Mouse (Mus musculus) lung, postnatal 0 days (tissue): ENCODE measurements at regions not wholly inside any gene's neighbourhood (a gene's known extent, or its start where the extent isn't known, plus 50 kb on each side); places are given as distances from the start of the nearest gene placed in this dataset.

Source experiments
- ATAC-seq: fragments of 200-750 bp; cut with Nextera tagmentation; 2 replicates; pipeline ENCODE4 v1.8.0; 2017; ENCODE audit warnings: moderate library complexity
- DNase-seq: peaks from one replicate; pipeline ENCODE4 v3.0.0-alpha.2; 2016; ENCODE audit warnings: low spot score
- H3K27ac ChIP-seq: fragments of 300-500 bp; sonication (generic); 2 replicates; pipeline ENCODE4 v1.5.1; 2014; ENCODE audit warnings: antibody characterized with exemption, mild to moderate bottlenecking, low read length, mixed read lengths
- H3K27me3 ChIP-seq: fragments of 300-500 bp; sonication (generic); replicated peaks from 2 replicates; pipeline ENCODE4 v1.6.1; 2014; ENCODE audit warnings: low read length, mixed read lengths; ENCODE audit not compliant: insufficient read depth
- H3K36me3 ChIP-seq: fragments of 300-500 bp; sonication (generic); 2 replicates; pipeline ENCODE4 v1.6.1; 2014; ENCODE audit warnings: low read length, mixed read lengths; ENCODE audit not compliant: insufficient read depth
- H3K4me1 ChIP-seq: fragments of 300-500 bp; sonication (generic); 2 replicates; pipeline ENCODE4 v1.6.1; 2014; ENCODE audit warnings: antibody characterized with exemption, low read depth, low read length, mixed read lengths; ENCODE audit not compliant: insufficient read depth
- H3K4me2 ChIP-seq: fragments of 300-500 bp; sonication (generic); replicated peaks from 2 replicates; pipeline ENCODE4 v1.6.1; 2014; ENCODE audit warnings: low read depth, mild to moderate bottlenecking, low read length, moderate library complexity, mixed read lengths
- H3K4me3 ChIP-seq: fragments of 300-500 bp; sonication (generic); 2 replicates; pipeline ENCODE4 v1.5.1; 2014; ENCODE audit warnings: low read depth, low read length
- H3K9ac ChIP-seq: fragments of 300-500 bp; sonication (generic); replicated peaks from 2 replicates; pipeline ENCODE4 v1.6.1; 2014; ENCODE audit warnings: low read depth, mild to moderate bottlenecking
- H3K9me3 ChIP-seq: fragments of 300-500 bp; sonication (generic); 2 replicates; pipeline ENCODE4 v1.6.1; 2016; ENCODE audit warnings: low read length, mixed read lengths
- CTCF ChIP-seq: IDR thresholded peaks from 2 replicates; pipeline ENCODE4 v1.5.1; 2016; ENCODE audit warnings: antibody characterized with exemption, mild to moderate bottlenecking
- EP300 ChIP-seq: IDR thresholded peaks from 2 replicates; pipeline ENCODE4 v1.6.1; 2016; ENCODE audit warnings: antibody characterized with exemption, mild to moderate bottlenecking, control low read depth
- WGBS: fragments of 180-500 bp; shearing (Covaris S2); extraction: QIAGEN DNeasy Blood & Tissue Kit; methylation state at CpG from one replicate; pipeline ENCODE4 v1.1.7; 2014; 5-methylcytosine and 5-hydroxymethylcytosine counted together

DNA sequence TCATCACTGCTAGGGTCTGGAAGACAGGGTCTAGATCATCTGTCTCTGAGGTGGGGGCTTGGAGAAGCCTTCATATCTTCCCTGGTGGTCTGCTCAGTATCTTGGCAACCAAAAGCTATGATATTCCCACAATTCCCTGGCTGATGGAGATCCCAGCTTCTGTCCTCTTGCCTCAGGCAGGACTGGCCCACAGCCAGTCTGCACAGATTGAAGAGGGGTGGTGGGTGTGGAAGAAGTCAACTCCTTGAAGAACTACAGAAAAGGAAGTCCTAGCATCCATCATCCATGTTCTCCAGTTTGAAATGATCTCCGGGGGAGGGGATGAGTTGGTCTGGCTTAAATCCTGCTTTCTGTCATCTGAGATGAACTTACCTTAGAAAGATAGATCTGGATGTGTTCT is 134.8 kb downstream of the Trim29 start:
- 78% methylated on average over 1 of the region's 1 CpGs for WGBS
- no peak overlapping the region for H3K9ac ChIP-seq
- no peaks in the 10 kb centered on the region for H3K9me3 ChIP-seq
- H3K27ac ChIP-seq = no peak overlapping the region
- H3K4me3 ChIP-seq = no peak overlapping the region
- no peak overlapping the region for H3K4me2 ChIP-seq
- no peaks in the 10 kb centered on the region for H3K36me3 ChIP-seq
- TF ChIP-seq EP300 = no peak
- TF ChIP-seq CTCF = no peak
- H3K4me1 ChIP-seq = no peaks in the 10 kb centered on the region
- H3K27me3 ChIP-seq = no peaks in the 10 kb centered on the region
- DNase-seq (no peak), ATAC-seq (no peak)

GRCm38 (mm10) chr9:43447372-43447771 is 136.7 kb downstream of the Trim29 start:
- Histone ChIP-seq H3K4me1 (no peaks in the 10 kb centered on the region), H3K9ac (no peak overlapping the region), H3K4me3 (no peak overlapping the region), H3K4me2 (no peak overlapping the region), H3K36me3 (no peaks in the 10 kb centered on the region), H3K27me3 (no peaks in the 10 kb centered on the region), H3K9me3 (no peaks in the 10 kb centered on the region), H3K27ac (no peak overlapping the region)
- ATAC-seq = no peak
- peak; percentile 7 for DNase-seq
- WGBS = 45% methylated on average over 7 of the region's 7 CpGs
- TF ChIP-seq CTCF (no peak), EP300 (no peak)

- WGBS = 80% methylated on average over 5 of the region's 5 CpGs
Observed at GRCm38 (mm10) chr9:43448981-43449380, 138.3 kb downstream of the Trim29 start.

DNA sequence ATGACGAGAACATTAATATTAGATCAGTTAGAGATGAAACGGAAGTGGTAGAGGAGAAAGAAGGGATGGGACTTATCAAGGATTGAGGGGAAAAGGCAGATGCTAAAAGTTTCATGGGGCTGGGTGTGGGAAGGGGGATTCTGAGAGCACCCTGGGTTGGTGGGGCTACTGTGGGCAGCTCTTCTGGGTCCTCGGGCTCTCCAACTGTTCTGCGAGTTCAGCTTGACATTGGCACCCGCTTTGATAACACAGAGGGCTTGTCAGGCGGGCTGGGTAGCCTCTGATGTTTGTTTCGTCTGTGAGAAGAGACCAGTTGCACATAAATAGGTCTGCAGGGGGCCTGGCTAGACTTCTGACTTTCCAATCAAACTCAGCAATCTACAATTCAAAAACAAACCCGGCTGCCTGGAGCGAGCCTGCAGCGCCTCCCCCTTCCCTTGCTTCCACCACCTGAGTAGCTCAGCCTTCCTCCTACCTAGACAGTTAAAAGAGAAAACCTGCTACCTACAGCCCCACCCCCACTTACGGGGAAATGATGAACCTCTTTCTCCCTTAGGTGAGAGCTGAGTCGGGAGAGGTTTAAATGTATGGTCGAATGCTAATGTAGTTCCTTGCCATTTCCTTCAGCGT is 143.4 kb downstream of the Trim29 start:
- H3K4me2 ChIP-seq = no peak overlapping the region

More at GRCm38 (mm10) chr9:43448981-43449380, 138.3 kb downstream of the Trim29 start:
- Histone ChIP-seq H3K27ac (no peak overlapping the region), H3K36me3 (no peaks in the 10 kb centered on the region), H3K9ac (no peak overlapping the region), H3K4me3 (no peak overlapping the region), H3K27me3 (0 out of 2 replicates have a peak, but pooled peaks cover 7% of the 10 kb centered on the region), H3K9me3 (no peaks in the 10 kb centered on the region), H3K4me2 (no peak overlapping the region), H3K4me1 (no peaks in the 10 kb centered on the region)
- ATAC-seq = no peak
- TF ChIP-seq CTCF = no peak
- TF ChIP-seq EP300 = no peak
- DNase-seq = no peak

GRCm38 (mm10) chr9:43457736-43458135 is 147.1 kb downstream of the Trim29 start:
- no peaks in the 10 kb centered on the region for H3K9me3 ChIP-seq
- ATAC-seq (no peak), DNase-seq (no peak)
- H3K4me2 ChIP-seq = no peak overlapping the region
- H3K36me3 ChIP-seq = no peaks in the 10 kb centered on the region
- H3K27ac ChIP-seq = no peak overlapping the region
- H3K4me1 ChIP-seq = no peaks in the 10 kb centered on the region
- 0 out of 2 replicates have a peak, but pooled peaks cover 7% of the 10 kb centered on the region for H3K27me3 ChIP-seq
- WGBS = 98% methylated on average over 2 of the region's 2 CpGs
- TF ChIP-seq CTCF (no peak), EP300 (no peak)
- H3K4me3 ChIP-seq = no peak overlapping the region
- no peak overlapping the region for H3K9ac ChIP-seq

More for the DNA sequence above, 143.4 kb downstream of the Trim29 start:
- no peaks in the 10 kb centered on the region for H3K4me1 ChIP-seq
- H3K4me3 ChIP-seq = no peak overlapping the region
- TF ChIP-seq EP300 (no peak), CTCF (no peak)
- DNase-seq = no peak
- H3K9ac ChIP-seq = no peak overlapping the region
- 5% methylated on average over 14 of the region's 14 CpGs for WGBS
- 0 out of 2 replicates have a peak, but pooled peaks cover 7% of the 10 kb centered on the region for H3K27me3 ChIP-seq
- H3K27ac ChIP-seq = no peak overlapping the region
- H3K36me3 ChIP-seq = no peaks in the 10 kb centered on the region
- no peak for ATAC-seq
- no peaks in the 10 kb centered on the region for H3K9me3 ChIP-seq

DNA sequence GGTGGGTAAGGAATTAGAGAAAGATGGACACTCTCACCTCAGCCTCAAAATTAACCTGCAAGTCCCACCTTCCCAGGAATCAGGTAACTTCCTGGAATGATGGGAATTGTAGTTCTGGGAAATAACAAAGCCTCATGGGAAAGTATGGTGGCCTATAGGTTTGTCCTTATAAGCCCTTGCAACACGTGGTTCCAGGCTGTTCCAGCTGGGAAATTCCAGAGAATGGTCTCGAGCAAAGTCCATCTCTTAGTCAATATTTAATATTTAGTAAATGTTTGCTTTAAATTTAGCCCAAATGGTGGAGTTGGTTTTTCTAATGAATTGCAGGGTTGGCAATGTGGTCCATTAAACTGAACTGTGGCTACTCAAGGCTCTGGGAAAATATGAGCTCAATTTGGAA is 150.5 kb downstream of the Trim29 start:
- no peak for DNase-seq
- no peak overlapping the region for H3K27ac ChIP-seq
- H3K9ac ChIP-seq = no peak overlapping the region
- H3K36me3 ChIP-seq = no peaks in the 10 kb centered on the region
- no peaks in the 10 kb centered on the region for H3K9me3 ChIP-seq
- no peaks in the 10 kb centered on the region for H3K27me3 ChIP-seq
- no peaks in the 10 kb centered on the region for H3K4me1 ChIP-seq
- ATAC-seq = no peak
- no peak overlapping the region for H3K4me2 ChIP-seq
- 27% methylated on average over 2 of the region's 2 CpGs for WGBS
- H3K4me3 ChIP-seq = no peak overlapping the region
- TF ChIP-seq CTCF (no peak), EP300 (no peak)
